Mouse (Mus musculus): Measurements from ENCODE around the gene Rad51b.

- TF ChIP-seq EP300 (IDR thresholded peaks at IDR 0.05; ENCODE audit: insufficient read depth, low read depth, low read length) (no peak), CTCF (IDR thresholded peaks at IDR 0.05) (no peak), POLR2A (IDR thresholded peaks at IDR 0.05; ENCODE audit: insufficient read depth, low read depth, low read length) (no peak)
These were observed 14.5 kb upstream of the Rad51b start for GRCm38 (mm10) chr12:79282595-79282994.

Data from heart, adult 2 months (tissue).